Mouse (Mus musculus) liver, postnatal 0 days (tissue): ENCODE measurements at regions not wholly inside any gene's neighbourhood (a gene's known extent, or its start where the extent isn't known, plus 50 kb on each side); places are given as distances from the start of the nearest gene placed in this dataset.
A peak's percentile ranks its signal among the peaks of the same experiment; 100 is the strongest.

Experiments
- ATAC-seq: fragments of 200-750 bp; cut with Nextera tagmentation; 2 replicates; pipeline ENCODE4 v1.8.0; 2017; ENCODE audit warnings: mild to moderate bottlenecking, moderate library complexity
- DNase-seq: peaks from one replicate; pipeline ENCODE4 v3.0.0-alpha.2; 2016
- H3K27ac ChIP-seq: fragments of 300-500 bp; sonication (generic); 2 replicates; pipeline ENCODE4 v1.5.1; 2014; ENCODE audit warnings: antibody characterized with exemption, moderate library complexity, mild to moderate bottlenecking, low read depth
- H3K27me3 ChIP-seq: fragments of 300-500 bp; sonication (generic); 2 replicates; pipeline ENCODE4 v1.6.1; 2014; ENCODE audit warnings: low read length, control low read depth, mixed read lengths; ENCODE audit not compliant: insufficient read depth
- H3K36me3 ChIP-seq: fragments of 300-500 bp; sonication (generic); replicated peaks from 2 replicates; pipeline ENCODE4 v1.6.1; 2014; ENCODE audit warnings: mild to moderate bottlenecking, control low read depth, low read length, moderate library complexity, mixed read lengths; ENCODE audit not compliant: insufficient read depth
- H3K4me1 ChIP-seq: fragments of 300-500 bp; sonication (generic); 2 replicates; pipeline ENCODE4 v1.6.1; 2014; ENCODE audit warnings: antibody characterized with exemption, mild to moderate bottlenecking, control low read depth; ENCODE audit not compliant: insufficient read depth
- H3K4me2 ChIP-seq: fragments of 300-500 bp; sonication (generic); 2 replicates; pipeline ENCODE4 v1.6.1; 2014; ENCODE audit warnings: low read depth, mild to moderate bottlenecking, low read length, moderate library complexity, mixed read lengths
- H3K4me3 ChIP-seq: fragments of 300-500 bp; sonication (generic); 2 replicates; pipeline ENCODE4 v1.5.1; 2014; ENCODE audit warnings: low read depth, low read length
- H3K9ac ChIP-seq: fragments of 300-500 bp; sonication (generic); replicated peaks from 2 replicates; pipeline ENCODE4 v1.6.1; 2014; ENCODE audit warnings: mild to moderate bottlenecking, moderate library complexity
- H3K9me3 ChIP-seq: fragments of 300-500 bp; sonication (generic); 2 replicates; pipeline ENCODE4 v1.6.1; 2016; ENCODE audit warnings: mild to moderate bottlenecking, control low read depth, low read length, mixed read lengths
- CTCF ChIP-seq: sonication (generic); IDR thresholded peaks from 2 replicates; pipeline ENCODE4 v1.5.1; 2016; ENCODE audit warnings: antibody characterized with exemption, low read depth
- EP300 ChIP-seq: IDR thresholded peaks from 2 replicates; pipeline ENCODE4 v1.6.1; 2016; ENCODE audit warnings: antibody characterized with exemption, low read depth, mild to moderate bottlenecking
- WGBS: fragments of 180-500 bp; shearing (Covaris S2); extraction: QIAGEN DNeasy Blood & Tissue Kit; methylation state at CpG from one replicate; pipeline ENCODE4 v1.1.7; 2014; ENCODE audit not compliant: insufficient replicate concordance; 5-methylcytosine and 5-hydroxymethylcytosine counted together

- no peak for ATAC-seq
- no peak overlapping the region for H3K9ac ChIP-seq
- no peak overlapping the region for H3K4me2 ChIP-seq
- no peak overlapping the region for H3K4me3 ChIP-seq
- H3K4me1 ChIP-seq = no peaks in the 10 kb centered on the region
- no peak for DNase-seq
- H3K27ac ChIP-seq = no peak overlapping the region
- H3K36me3 ChIP-seq = no peaks in the 10 kb centered on the region
- WGBS = 65% methylated on average over 7 of the region's 7 CpGs
- H3K9me3 ChIP-seq = no peaks in the 10 kb centered on the region
- no peaks in the 10 kb centered on the region for H3K27me3 ChIP-seq
- TF ChIP-seq EP300 (no peak), CTCF (no peak)
These were observed 656.2 kb downstream of the Slc16a7 start for GRCm38 (mm10) chr10:124733103-124733502.

- WGBS = 69% methylated on average over 2 of the region's 2 CpGs
- TF ChIP-seq EP300 (no peak), CTCF (no peak)
- Histone ChIP-seq H3K9ac (no peak overlapping the region), H3K27ac (no peak overlapping the region), H3K9me3 (no peaks in the 10 kb centered on the region), H3K27me3 (no peaks in the 10 kb centered on the region), H3K36me3 (no peaks in the 10 kb centered on the region), H3K4me3 (no peak overlapping the region), H3K4me2 (no peak overlapping the region), H3K4me1 (no peaks in the 10 kb centered on the region)
- DNase-seq (no peak), ATAC-seq (no peak)
These were observed 656.9 kb downstream of the Slc16a7 start for GRCm38 (mm10) chr10:124732342-124732741.

- Histone ChIP-seq H3K9ac (no peak overlapping the region), H3K4me2 (no peak overlapping the region), H3K27ac (no peak overlapping the region), H3K4me1 (no peaks in the 10 kb centered on the region), H3K9me3 (no peaks in the 10 kb centered on the region), H3K4me3 (no peak overlapping the region), H3K36me3 (no peaks in the 10 kb centered on the region), H3K27me3 (no peaks in the 10 kb centered on the region)
- peak; percentile 23 for DNase-seq
- TF ChIP-seq EP300 (0 out of 2 replicates have a peak, but pooled peaks have one; percentile 15), CTCF (no peak)
- 52% methylated on average over 7 of the region's 7 CpGs for WGBS
- ATAC-seq = peak; percentile 88
These were observed 657.9 kb downstream of the Slc16a7 start for GRCm38 (mm10) chr10:124731219-124731836.

GRCm38 (mm10) chr10:124712647-124713046 is 676.6 kb downstream of the Slc16a7 start:
- no peak overlapping the region for H3K27ac ChIP-seq
- no peak overlapping the region for H3K9ac ChIP-seq
- ATAC-seq = no peak
- no peak overlapping the region for H3K4me2 ChIP-seq
- no peaks in the 10 kb centered on the region for H3K27me3 ChIP-seq
- no peaks in the 10 kb centered on the region for H3K4me1 ChIP-seq
- 71% methylated on average over 3 of the region's 3 CpGs for WGBS
- TF ChIP-seq CTCF = no peak
- no peak for TF ChIP-seq EP300
- H3K9me3 ChIP-seq = no peaks in the 10 kb centered on the region
- no peak for DNase-seq
- H3K36me3 ChIP-seq = no peaks in the 10 kb centered on the region
- no peak overlapping the region for H3K4me3 ChIP-seq

- WGBS = 80% methylated on average over 3 of the region's 3 CpGs
- Histone ChIP-seq H3K36me3 (no peaks in the 10 kb centered on the region), H3K27ac (no peak overlapping the region), H3K4me2 (no peak overlapping the region), H3K4me1 (no peaks in the 10 kb centered on the region), H3K9me3 (no peaks in the 10 kb centered on the region), H3K9ac (no peak overlapping the region), H3K4me3 (no peak overlapping the region), H3K27me3 (no peaks in the 10 kb centered on the region)
- no peak for TF ChIP-seq CTCF
- no peak for TF ChIP-seq EP300
- ATAC-seq (no peak), DNase-seq (no peak)
These were observed 678.3 kb downstream of the Slc16a7 start for GRCm38 (mm10) chr10:124710954-124711353.

GRCm38 (mm10) chr10:124709832-124710231 is 679.4 kb downstream of the Slc16a7 start:
- 58% methylated on average over 3 of the region's 3 CpGs for WGBS
- Histone ChIP-seq H3K9me3 (no peaks in the 10 kb centered on the region), H3K9ac (no peak overlapping the region), H3K4me2 (no peak overlapping the region), H3K36me3 (no peaks in the 10 kb centered on the region), H3K27ac (no peak overlapping the region), H3K4me1 (no peaks in the 10 kb centered on the region), H3K27me3 (no peaks in the 10 kb centered on the region), H3K4me3 (no peak overlapping the region)
- DNase-seq (no peak), ATAC-seq (no peak)
- TF ChIP-seq EP300 (no peak), CTCF (no peak)
